Mouse (Mus musculus) frontal cortex, adult (tissue): ENCODE measurements around the gene Plekha1.

Source experiments
- ATAC-seq: cut with Nextera tagmentation; 2 replicates; pipeline ENCODE4 v1.9.2; 2017; ENCODE audit warnings: mild to moderate bottlenecking, moderate library complexity, mixed read lengths; ENCODE audit not compliant: low TSS enrichment

Gene Plekha1

GRCm38 (mm10) chr7:130865613-130866591, at the start of gene Plekha1:
TSS of gene Plekha1 (plus strand) at chr7:130865756.
- peak; percentile 98 for ATAC-seq

DNA sequence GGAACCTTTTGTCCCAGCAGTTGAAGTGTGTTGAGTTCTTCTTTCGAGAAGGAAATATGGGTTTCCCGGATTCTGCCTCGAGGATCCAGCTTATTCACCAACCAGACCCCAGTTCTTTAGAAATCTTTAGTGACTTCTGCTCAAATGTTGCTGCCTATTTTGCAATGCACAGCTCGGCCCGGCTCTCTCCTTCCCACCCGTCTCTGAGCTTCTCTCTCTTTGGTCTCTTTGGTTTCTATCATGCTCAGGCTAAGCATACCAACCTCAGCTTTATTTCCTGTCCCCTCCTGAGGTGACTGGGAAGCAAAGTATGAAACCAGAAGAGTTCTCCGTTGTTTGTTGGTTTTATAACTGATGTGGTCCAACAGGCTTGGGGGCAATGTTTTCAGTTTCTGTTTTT, 49.3 kb upstream of the Plekha1 start:
- ATAC-seq: no peak

- ATAC-seq: no peak
These were observed 46.7 kb upstream of the Plekha1 start for GRCm38 (mm10) chr7:130818813-130819212.

DNA sequence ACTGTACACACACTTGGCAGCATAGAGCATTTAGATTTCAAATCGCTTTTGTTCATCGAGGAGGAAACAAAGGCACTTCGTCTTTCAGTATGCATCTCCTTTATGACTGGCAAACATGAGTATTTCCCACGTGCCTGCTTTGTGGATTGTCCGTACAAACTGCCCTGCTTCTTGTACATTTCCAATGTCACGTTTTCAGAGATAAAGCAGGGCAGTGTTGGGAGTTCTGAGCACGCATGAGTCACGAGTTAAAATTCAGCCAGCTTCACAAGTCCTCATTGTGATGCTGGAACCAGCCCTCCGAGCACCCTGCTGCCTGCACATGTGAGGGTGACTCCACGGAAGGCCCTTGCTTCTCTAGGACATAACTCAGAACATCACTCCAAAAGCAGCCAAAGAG, 45.9 kb upstream of the Plekha1 start:
- peak; percentile 60 for ATAC-seq

DNA sequence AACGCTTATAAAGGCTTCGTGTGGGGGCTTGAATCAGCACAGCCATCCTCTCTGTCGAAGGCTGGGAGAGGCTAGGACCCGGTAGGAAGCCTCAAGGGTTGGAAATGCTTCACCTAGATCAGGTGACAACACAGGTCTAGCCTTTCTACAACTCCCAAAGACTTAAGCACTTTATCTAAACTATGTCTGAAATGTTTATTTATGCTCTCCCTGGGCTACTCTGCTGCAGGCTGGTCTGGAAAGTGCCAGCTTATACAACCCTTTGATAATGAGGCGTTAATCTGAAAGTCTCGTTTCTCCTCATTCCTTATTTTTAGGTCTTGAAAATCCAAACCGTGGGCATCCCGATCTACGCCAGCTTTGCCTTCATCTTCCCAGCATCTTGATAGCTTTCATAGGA, 41.6 kb upstream of the Plekha1 start:
- ATAC-seq: no peak

DNA sequence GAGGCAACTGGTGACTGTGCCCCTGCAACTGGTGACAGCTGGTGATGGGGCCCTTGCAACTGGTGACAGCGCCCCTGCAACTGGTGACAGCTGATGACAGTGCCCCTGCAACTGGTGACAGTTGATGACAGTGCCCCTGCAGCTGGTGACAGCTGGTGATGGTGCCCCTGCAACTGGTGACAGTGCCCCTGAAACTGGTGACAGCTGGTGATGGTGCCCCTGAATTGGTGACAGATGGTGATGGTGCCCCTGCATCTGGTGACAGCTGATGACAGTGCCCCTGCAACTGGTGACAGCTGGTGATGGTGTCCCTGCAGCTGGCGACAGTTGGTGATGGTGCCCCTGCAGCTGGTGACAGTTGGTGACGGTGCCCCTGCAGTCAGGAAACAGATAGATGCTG, 39.2 kb upstream of the Plekha1 start:
- no peak for ATAC-seq

- ATAC-seq: peak; percentile 62; the same call in 1 of the 2 replicates
These were observed 38.1 kb upstream of the Plekha1 start for GRCm38 (mm10) chr7:130827431-130827830.

GRCm38 (mm10) chr7:130827844-130828403, 37.6 kb upstream of the Plekha1 start:
- ATAC-seq: no peak

- ATAC-seq: no peak
These were observed 37.1 kb upstream of the Plekha1 start for GRCm38 (mm10) chr7:130828475-130828874.

DNA sequence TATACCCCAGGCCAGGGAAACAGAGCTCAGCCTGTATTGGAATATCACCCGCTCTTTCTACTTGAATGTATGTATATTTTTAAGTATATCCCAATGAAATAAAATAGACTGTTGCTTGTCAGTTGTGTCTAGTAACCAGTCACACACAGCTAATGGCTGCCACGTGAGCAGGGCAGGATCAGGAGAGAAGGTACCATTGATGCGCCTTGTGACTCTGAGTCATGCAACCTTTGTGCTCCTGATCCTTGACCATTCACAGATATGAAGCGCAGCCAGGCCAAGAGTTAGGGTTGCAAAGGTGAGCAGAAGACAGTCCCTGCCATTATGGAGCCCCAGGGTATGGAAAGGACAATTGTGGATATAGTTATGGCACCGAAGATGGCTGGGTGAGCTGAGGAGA, 34.0 kb upstream of the Plekha1 start:
- no peak for ATAC-seq

- peak; percentile 86 for ATAC-seq
These were observed 31.3 kb upstream of the Plekha1 start for GRCm38 (mm10) chr7:130834299-130834698.

GRCm38 (mm10) chr7:130834958-130835861, 30.3 kb upstream of the Plekha1 start:
- ATAC-seq: no peak

GRCm38 (mm10) chr7:130836066-130836465, 29.5 kb upstream of the Plekha1 start:
- no peak for ATAC-seq

DNA sequence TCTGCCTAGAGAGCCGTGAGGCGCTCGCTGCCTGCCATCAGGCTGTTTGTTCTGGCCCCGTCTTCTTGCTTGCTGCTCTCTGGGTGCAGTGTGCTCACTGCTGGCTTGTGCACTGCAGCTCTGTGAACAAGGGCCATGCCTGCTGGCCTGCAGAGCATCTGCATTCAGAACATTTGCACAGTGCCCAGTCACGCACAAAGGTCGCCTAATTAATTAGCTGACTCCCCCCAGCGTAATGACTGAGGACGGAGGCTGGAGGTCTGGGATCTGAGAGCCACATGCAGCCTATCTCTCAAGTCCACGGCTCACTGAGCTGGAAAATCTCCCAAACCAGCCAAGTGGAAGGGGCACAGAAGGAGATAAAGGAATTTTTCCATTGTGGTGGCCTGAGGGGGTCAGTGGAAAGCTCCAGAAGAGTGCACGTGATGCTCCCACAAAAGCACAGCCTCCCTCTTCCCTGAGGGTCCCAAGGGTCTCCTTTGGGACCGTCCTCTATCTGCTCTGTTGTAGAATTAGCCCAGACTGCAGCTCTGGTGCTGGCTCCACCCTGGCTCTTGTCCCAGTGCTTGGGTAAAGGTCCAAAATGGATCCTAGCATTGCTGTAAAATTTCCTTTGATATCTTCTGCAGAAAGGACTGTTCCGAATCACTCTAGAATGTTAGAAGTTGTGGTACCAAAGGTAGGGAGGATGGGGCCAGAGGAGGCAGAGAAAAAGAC, 27.5 kb upstream of the Plekha1 start:
- peak; percentile 34; the same call in 1 of the 2 replicates for ATAC-seq

- ATAC-seq: no peak
These were observed 26.9 kb upstream of the Plekha1 start for GRCm38 (mm10) chr7:130838658-130839025.

GRCm38 (mm10) chr7:130839380-130840100, 26.0 kb upstream of the Plekha1 start:
- ATAC-seq: no peak

DNA sequence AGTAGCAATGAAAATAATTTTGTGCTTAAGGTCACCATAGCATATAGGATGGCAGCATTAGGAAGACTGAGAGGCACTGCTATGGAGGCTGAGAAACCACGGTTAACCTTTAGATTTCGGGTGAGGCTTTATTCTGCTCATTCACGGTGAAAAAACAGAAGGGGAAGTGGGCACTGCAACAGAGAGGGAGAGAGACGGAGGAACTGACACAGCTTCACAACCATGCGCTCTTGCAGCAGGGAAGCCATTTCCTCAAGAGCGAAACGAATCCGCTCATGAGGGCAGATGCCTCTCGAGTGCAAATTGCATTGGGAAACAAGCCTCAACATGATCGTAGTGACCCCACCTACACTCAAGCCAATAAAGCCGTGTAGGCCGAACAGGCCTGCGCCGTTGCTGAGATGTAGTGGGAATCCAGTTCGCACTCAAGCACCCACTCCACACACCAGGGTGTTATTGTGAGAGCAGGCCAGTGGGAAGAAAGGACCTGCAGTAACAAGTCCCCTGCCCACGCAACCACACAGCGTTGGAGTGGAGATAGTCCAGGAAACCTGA, 18.3 kb upstream of the Plekha1 start:
- no peak for ATAC-seq

- no peak for ATAC-seq
These were observed 10.8 kb upstream of the Plekha1 start for GRCm38 (mm10) chr7:130854684-130855292.

- ATAC-seq: peak; percentile 31; the same call in 1 of the 2 replicates
These were observed 9.9 kb upstream of the Plekha1 start for GRCm38 (mm10) chr7:130855681-130856080.

DNA sequence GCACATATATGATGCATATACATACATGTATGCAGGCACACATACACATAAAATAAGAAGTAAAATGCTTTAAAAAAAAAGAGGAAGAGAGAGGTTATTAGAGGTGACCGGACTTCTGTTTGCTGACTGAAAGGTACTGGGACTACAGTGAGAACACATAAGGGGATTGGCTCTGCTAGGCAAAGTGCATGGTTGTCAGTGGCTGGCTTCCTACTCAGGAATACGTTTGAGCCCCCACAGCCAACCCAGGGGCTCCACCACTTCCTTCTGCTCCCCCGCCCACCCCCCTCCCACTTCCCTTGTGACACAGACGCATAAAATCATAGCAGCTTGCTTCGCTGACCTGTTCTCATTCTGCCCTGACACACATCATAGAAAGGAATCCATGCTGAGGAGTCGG, 7.6 kb upstream of the Plekha1 start:
- no peak for ATAC-seq
